Mouse (Mus musculus) MEL (cell line): ENCODE data around the gene Cd47. TPM values are rescaled to one million over a fixed set of nuclear protein-coding genes. Genes with fewer than 3 reads are reported as not detected.

Experiments
- DNase-seq: peaks from one replicate; pipeline ENCODE4 v3.0.0; 2011; ENCODE audit warnings: low read depth, low spot score
- H3K27ac ChIP-seq: 2 replicates; pipeline ENCODE4 v1.5.1; 2012; ENCODE audit warnings: low read depth, mild to moderate bottlenecking, control low read depth, low read length, moderate library complexity; ENCODE audit not compliant: control insufficient read depth
- H3K27me3 ChIP-seq, 2 experiments: fragments of 150-350 bp in 1 of 2; sonication (generic) in 1 of 2; 2 replicates each; pipeline ENCODE4 v1.6.1; 2012; ENCODE audit warnings: low read length in 2 of 2, mild to moderate bottlenecking in 2 of 2, improper control_type of control experiment in 1 of 2, moderate library complexity in 1 of 2; ENCODE audit not compliant: insufficient read depth in 2 of 2, control insufficient read depth in 1 of 2
- H3K36me3 ChIP-seq, 2 experiments: 2 replicates each; pipeline ENCODE4 v1.6.1; 2012 to 2014; ENCODE audit warnings: low read length in 2 of 2, improper control_type of control experiment in 1 of 2, inconsistent platforms in 1 of 2, mild to moderate bottlenecking in 1 of 2; ENCODE audit not compliant: insufficient read depth in 2 of 2, control insufficient read depth in 1 of 2
- H3K4me1 ChIP-seq, 2 experiments: fragments of 150-350 bp in 1 of 2; sonication (generic) in 1 of 2; 2 replicates each; pipeline ENCODE4 v1.6.1; 2012; ENCODE audit warnings: low read length in 2 of 2, improper control_type of control experiment in 1 of 2, mild to moderate bottlenecking in 1 of 2; ENCODE audit not compliant: insufficient read depth in 2 of 2, control insufficient read depth in 1 of 2
- H3K4me3 ChIP-seq, 2 experiments: fragments of 150-350 bp in 1 of 2; sonication (generic) in 1 of 2; 2 replicates each; pipeline ENCODE4 v1.5.1; 2012; ENCODE audit warnings: low read depth in 2 of 2, low read length in 2 of 2, mild to moderate bottlenecking in 2 of 2, moderate library complexity in 2 of 2, control low read depth in 1 of 2, improper control_type of control experiment in 1 of 2; ENCODE audit not compliant: control insufficient read depth in 1 of 2, insufficient read depth in 1 of 2
- H3K79me2 ChIP-seq: 2 replicates; pipeline ENCODE4 v1.6.1; 2012; ENCODE audit warnings: mild to moderate bottlenecking, low read length, moderate library complexity; ENCODE audit not compliant: control insufficient read depth, poor library complexity, insufficient read depth
- H3K9ac ChIP-seq: 2 replicates; pipeline ENCODE4 v1.6.1; 2012; ENCODE audit warnings: low read depth, mild to moderate bottlenecking, control low read depth, low read length, moderate library complexity; ENCODE audit not compliant: control insufficient read depth, poor library complexity, severe bottlenecking
- H3K9me3 ChIP-seq: fragments of 150-350 bp; sonication (generic); replicated peaks from 2 replicates; pipeline ENCODE4 v1.6.1; 2012; ENCODE audit warnings: mild to moderate bottlenecking, low read length, improper control_type of control experiment, moderate library complexity; ENCODE audit not compliant: insufficient read depth
- BHLHE40 ChIP-seq: IDR thresholded peaks from 2 replicates; pipeline ENCODE4 v1.6.1; 2012; ENCODE audit warnings: low read depth, mild to moderate bottlenecking, inconsistent platforms, low read length, improper control_type of control experiment, borderline replicate concordance
- CHD2 ChIP-seq: IDR thresholded peaks from 2 replicates; pipeline ENCODE4 v1.6.1; 2011; ENCODE audit warnings: low read length, improper control_type of control experiment
- E2F4 ChIP-seq: IDR thresholded peaks from 2 replicates; pipeline ENCODE4 v1.6.1; 2011; ENCODE audit warnings: low read depth, low read length, improper control_type of control experiment, borderline replicate concordance
- EP300 ChIP-seq, 2 experiments: IDR thresholded peaks; 2 replicates each; pipeline ENCODE4 v1.6.1; 2011; ENCODE audit warnings: improper control_type of control experiment in 2 of 2, low read length in 2 of 2, low read depth in 1 of 2, mild to moderate bottlenecking in 1 of 2
- GABPA ChIP-seq: IDR thresholded peaks from 2 replicates; pipeline ENCODE4 v1.6.1; 2012; ENCODE audit warnings: low read depth, mild to moderate bottlenecking, inconsistent platforms, low read length, improper control_type of control experiment, moderate library complexity
- HCFC1 ChIP-seq: IDR thresholded peaks from 2 replicates; pipeline ENCODE4 v1.6.1; 2012; ENCODE audit warnings: low read depth, mild to moderate bottlenecking, inconsistent platforms, low read length, improper control_type of control experiment, moderate library complexity
- JUND ChIP-seq: IDR thresholded peaks from 2 replicates; pipeline ENCODE4 v1.6.1; 2011; ENCODE audit warnings: low read depth, mild to moderate bottlenecking, improper control_type of control experiment, low read length
- KAT2A ChIP-seq: conservative IDR thresholded peaks from 2 replicates; pipeline ENCODE4 v1.6.1; 2012; ENCODE audit warnings: low read depth, low read length, improper control_type of control experiment, inconsistent platforms
- MAX ChIP-seq: IDR thresholded peaks from 2 replicates; pipeline ENCODE4 v1.6.1; 2011; ENCODE audit warnings: low read length, improper control_type of control experiment
- MAZ ChIP-seq: IDR thresholded peaks from 2 replicates; pipeline ENCODE4 v1.6.1; 2012; ENCODE audit warnings: low read depth, mild to moderate bottlenecking, inconsistent platforms, low read length, improper control_type of control experiment
- MEF2A ChIP-seq: IDR thresholded peaks from 2 replicates; pipeline ENCODE4 v1.6.1; 2014; ENCODE audit warnings: low read depth, mild to moderate bottlenecking, inconsistent platforms, low read length, improper control_type of control experiment; ENCODE audit not compliant: poor library complexity, insufficient replicate concordance, severe bottlenecking; ENCODE audit errors: extremely low read depth
- NRF1 ChIP-seq: IDR thresholded peaks from 2 replicates; pipeline ENCODE4 v1.6.1; 2014; ENCODE audit warnings: low read depth, mild to moderate bottlenecking, inconsistent platforms, low read length, improper control_type of control experiment, moderate library complexity; ENCODE audit not compliant: poor library complexity, insufficient read depth, severe bottlenecking
- POLR2AphosphoS2 ChIP-seq: IDR thresholded peaks from 2 replicates; pipeline ENCODE4 v1.6.1; 2011; ENCODE audit warnings: low read length, improper control_type of control experiment
- POLR2AphosphoS5 ChIP-seq: IDR thresholded peaks from 2 replicates; pipeline ENCODE4 v1.6.1; 2012; ENCODE audit warnings: low read depth, borderline replicate concordance, mild to moderate bottlenecking, inconsistent platforms, low read length, moderate library complexity, mixed read lengths
- SMC3 ChIP-seq: IDR thresholded peaks from 2 replicates; pipeline ENCODE4 v1.6.1; 2011; ENCODE audit warnings: low read depth, low read length, improper control_type of control experiment
- TAL1 ChIP-seq: IDR thresholded peaks from 2 replicates; pipeline ENCODE4 v1.6.1; 2012; ENCODE audit warnings: mild to moderate bottlenecking, inconsistent platforms, low read length, moderate library complexity, mixed read lengths
- TCF12 ChIP-seq: IDR thresholded peaks from 2 replicates; pipeline ENCODE4 v1.6.1; 2014; ENCODE audit warnings: low read depth, mild to moderate bottlenecking, inconsistent platforms, low read length, improper control_type of control experiment, moderate library complexity
- ZC3H11A ChIP-seq: IDR thresholded peaks from 2 replicates; pipeline ENCODE4 v1.6.1; 2012; ENCODE audit warnings: low read depth, mild to moderate bottlenecking, inconsistent platforms, low read length, improper control_type of control experiment
- polyA plus RNA-seq, 2 experiments: library from polyadenylated mRNA; stranded (reverse) in 1 of 2; unstranded in 1 of 2; fragments of >175 nt in 1 of 2; fragments of >200 nt in 1 of 2; gene quantifications; 2 replicates each; pipeline versions ENCODE4 v1.2.1 to v1.2.4; 2012; ENCODE audit warnings: low replicate concordance in 2 of 2, low read depth in 1 of 2; ENCODE audit not compliant: insufficient read length in 2 of 2, insufficient read depth in 1 of 2, missing spikeins in 1 of 2
- total RNA-seq: library from RNA; depleted of rRNA; stranded (reverse); fragments of 300-350 nt; gene quantifications from 2 replicates; pipeline ENCODE4 v1.2.3, GENCODE M21; 2012

Gene Cd47
- total and polyA plus RNA-seq, 3 experiments: 45.9 to 57.5 (median 51.7) TPM

GRCm38 (mm10) chr16:49799597-49800561 lies at the start of gene Cd47 (continued):
- TF ChIP-seq HCFC1 (peak; percentile 42), BHLHE40 (peak; percentile 67), NRF1 (peak; percentile 29; the same call in 1 of the 2 replicates), KAT2A (no peak), SMC3 (no peak)

GRCm38 (mm10) chr16:49752906-49753305 lies 47.4 kb upstream of the Cd47 start:
- no peak overlapping the region for H3K27ac ChIP-seq
- no peaks in the 10 kb centered on the region for H3K9me3 ChIP-seq
- no peak for TF ChIP-seq JUND
- no peak for TF ChIP-seq MAX
- no peak for TF ChIP-seq TCF12
- no peak for TF ChIP-seq E2F4
- TF ChIP-seq ZC3H11A: no peak
- TF ChIP-seq EP300 (IDR thresholded peaks at IDR 0.05; ENCODE audit: low read depth in 1 of 2, low read length in 2 of 2): no peak
- no peak for TF ChIP-seq MAZ
- TF ChIP-seq MEF2A: no peak
- TF ChIP-seq CHD2: no peak
- no peak for TF ChIP-seq NRF1
- TF ChIP-seq GABPA: no peak
- no peak for TF ChIP-seq POLR2AphosphoS5
- no peak for TF ChIP-seq TAL1
- no peak for TF ChIP-seq POLR2AphosphoS2
- H3K4me3 ChIP-seq: no peak overlapping the region
- no peaks in the 10 kb centered on the region for H3K27me3 ChIP-seq
- H3K36me3 ChIP-seq: no peaks in the 10 kb centered on the region
- H3K79me2 ChIP-seq: no peaks in the 10 kb centered on the region
- H3K4me1 ChIP-seq: no peaks in the 10 kb centered on the region
- H3K9ac ChIP-seq: no peak overlapping the region
- DNase-seq: no peak
